Mouse (Mus musculus) CD4-positive, CD25-positive, alpha-beta regulatory T cell, adult 9 weeks (primary cell): ENCODE data around the gene 1700018B08Rik. TPM values are rescaled to one million over a fixed set of nuclear protein-coding genes. Genes with fewer than 3 reads are reported as not detected.

ENCODE experiments used
- polyA plus RNA-seq: library from polyadenylated mRNA; unstranded; fragments of 100-300 nt; shearing (Covaris generic); gene quantifications from one replicate; pipeline ENCODE4 v1.2.1, GENCODE M21; 2017

The 1700018B08Rik gene
- not detected for polyA plus RNA-seq

GRCm38 (mm10) chr8:121544276-121544785 lies at the start of gene 1700018B08Rik:
Gene 1700018B08Rik (minus strand): TSS chr8:121544320.

DNA sequence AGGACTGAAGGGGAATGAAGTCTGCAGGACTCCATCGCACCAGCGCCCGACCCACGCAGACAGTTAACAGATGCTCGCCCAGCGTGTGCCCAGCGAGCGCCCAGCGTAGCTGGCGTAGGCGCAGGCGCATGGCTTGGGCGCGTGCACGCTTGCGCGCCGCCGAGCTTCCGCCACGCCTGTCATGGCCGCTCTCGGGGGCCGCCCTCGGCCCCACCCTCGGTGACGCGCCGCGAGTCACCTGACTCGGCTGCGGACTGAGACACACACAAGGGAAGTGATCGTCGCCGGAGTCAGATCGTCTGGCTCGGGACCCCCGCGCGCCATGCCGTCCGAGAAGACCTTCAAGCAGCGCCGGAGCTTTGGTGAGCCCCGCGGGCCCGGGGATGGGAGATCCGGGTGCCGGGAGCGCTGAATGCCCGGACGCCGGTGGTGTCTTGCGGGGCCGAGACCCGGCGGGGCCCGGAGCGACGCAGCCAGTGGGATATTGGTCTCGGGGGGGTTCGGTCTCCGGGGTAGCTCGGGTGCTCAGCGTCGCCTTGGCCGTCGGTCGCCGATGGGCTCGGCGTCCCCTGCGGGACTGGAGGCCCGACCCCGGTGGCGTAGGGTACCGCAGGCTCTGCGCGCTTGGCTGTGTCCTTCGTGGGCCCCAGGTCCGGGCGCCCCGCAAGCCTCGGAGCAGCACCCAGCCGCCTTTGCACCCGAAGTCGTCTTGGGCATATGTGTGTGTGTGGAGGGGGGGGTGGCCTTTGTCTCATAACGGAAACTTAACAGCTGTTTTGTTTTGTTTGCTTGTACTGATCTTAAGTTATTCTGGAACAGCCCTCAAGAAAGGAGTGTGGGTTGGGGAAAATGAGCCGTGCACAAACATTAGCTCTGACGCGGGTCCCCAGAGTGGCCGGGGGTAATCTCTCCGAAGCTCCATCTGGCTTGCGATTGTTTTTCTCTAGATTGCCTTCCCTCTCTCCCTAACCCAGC lies 46.4 kb upstream of the 1700018B08Rik start, which contains the start of gene Map1lc3b:
Gene Map1lc3b, plus strand, starts transcription at position 159 of the 975 bp plus-strand sequence.

GRCm38 (mm10) chr8:121578676-121579451 lies 34.7 kb upstream of the 1700018B08Rik start, which contains the start of gene Fbxo31:
Gene Fbxo31 (minus strand): TSS chr8:121578806.

Other genes with a start within 250 kb of the 1700018B08Rik start
- gene Fbxo31, start 34.5 kb upstream of the 1700018B08Rik start, polyA plus RNA-seq: 2.4 TPM
- 382 TPM for gene Map1lc3b, start 46.0 kb upstream of the 1700018B08Rik start, polyA plus RNA-seq
- gene Zcchc14, start 108.6 kb upstream of the 1700018B08Rik start, polyA plus RNA-seq: 0.27 TPM
- 0.26 TPM for gene Jph3, start 185.3 kb upstream of the 1700018B08Rik start, polyA plus RNA-seq